Mouse (Mus musculus) stomach, postnatal 0 days (tissue): ENCODE results near the gene Cry2. TPM values are rescaled to one million over a fixed set of nuclear protein-coding genes. Genes with fewer than 3 reads are reported as not detected.

Experiments
- ATAC-seq: fragments of 200-750 bp; cut with Nextera tagmentation; 2 replicates; pipeline ENCODE4 v1.8.0; 2017; ENCODE audit not compliant: low FRiP score, low TSS enrichment
- DNase-seq: peaks from one replicate; pipeline ENCODE4 v3.0.0-alpha.2; 2016; ENCODE audit warnings: low spot score
- H3K27ac ChIP-seq: fragments of 300-500 bp; sonication (generic); replicated peaks from 2 replicates; pipeline ENCODE4 v1.5.1; 2014; ENCODE audit warnings: mild to moderate bottlenecking, control low read depth
- H3K27me3 ChIP-seq: fragments of 300-500 bp; sonication (generic); 2 replicates; pipeline ENCODE4 v1.6.1; 2014; ENCODE audit warnings: low read length; ENCODE audit not compliant: control insufficient read depth, insufficient read depth
- H3K36me3 ChIP-seq: fragments of 300-500 bp; sonication (generic); 2 replicates; pipeline ENCODE4 v1.6.1; 2014; ENCODE audit warnings: low read length, mixed read lengths; ENCODE audit not compliant: control insufficient read depth, insufficient read depth
- H3K4me1 ChIP-seq: fragments of 300-500 bp; sonication (generic); replicated peaks from 2 replicates; pipeline ENCODE4 v1.6.1; 2014; ENCODE audit warnings: antibody characterized with exemption; ENCODE audit not compliant: control insufficient read depth, insufficient read depth
- H3K4me2 ChIP-seq: fragments of 300-500 bp; sonication (generic); replicated peaks from 2 replicates; pipeline ENCODE4 v1.6.1; 2014; ENCODE audit warnings: low read depth, mild to moderate bottlenecking, control low read depth, moderate library complexity
- H3K4me3 ChIP-seq: fragments of 300-500 bp; sonication (generic); 2 replicates; pipeline ENCODE4 v1.5.1; 2014; ENCODE audit warnings: low read depth, low read length, control low read depth
- H3K9ac ChIP-seq: fragments of 300-500 bp; sonication (generic); 2 replicates; pipeline ENCODE4 v1.6.1; 2014; ENCODE audit warnings: mild to moderate bottlenecking, low read length, control low read depth, mixed read lengths
- H3K9me3 ChIP-seq: fragments of 300-500 bp; sonication (generic); 2 replicates; pipeline ENCODE4 v1.6.1; 2016; ENCODE audit warnings: low read length; ENCODE audit not compliant: control insufficient read depth
- CTCF ChIP-seq: IDR thresholded peaks from 2 replicates; pipeline ENCODE4 v1.5.1; 2016; ENCODE audit warnings: antibody characterized with exemption, low read depth, mild to moderate bottlenecking, moderate library complexity
- EP300 ChIP-seq: optimal IDR thresholded peaks from 2 replicates; pipeline ENCODE3; 2016; ENCODE audit warnings: antibody characterized with exemption
- WGBS: fragments of 180-500 bp; shearing (Covaris S2); extraction: QIAGEN DNeasy Blood & Tissue Kit; methylation state at CpG from one replicate; pipeline ENCODE4 v1.1.7; 2014; 5-methylcytosine and 5-hydroxymethylcytosine counted together
- polyA plus RNA-seq: library from polyadenylated mRNA; unstranded; fragments of >200 nt; fragmentation: Nextera tagmentation; extraction: Ambion mirVana; gene quantifications from 2 replicates; pipeline ENCODE4 v1.2.1, GENCODE M21; 2015

Gene Cry2
- polyA plus RNA-seq, 1 experiment from 2014 or later, result 14.8 TPM

DNA sequence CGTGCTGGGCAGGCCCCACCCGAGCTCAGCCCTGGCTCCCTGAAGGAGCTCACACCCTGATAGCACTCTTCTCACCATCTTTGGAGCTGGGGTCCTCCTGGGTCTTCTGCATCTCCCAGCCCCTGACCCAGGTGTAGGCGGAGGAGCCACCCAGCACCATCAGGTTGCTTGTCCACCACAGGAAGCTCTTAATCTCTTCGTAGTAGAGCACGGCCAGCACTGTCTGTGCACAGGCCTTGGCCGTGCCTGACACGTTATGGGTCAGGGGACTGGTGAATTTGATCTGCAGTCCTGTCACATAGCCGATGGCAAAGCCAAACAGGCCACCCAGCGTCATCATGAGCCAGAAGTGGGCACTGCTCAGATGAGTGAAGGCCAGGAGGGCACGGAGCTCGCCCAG, 20.3 kb upstream of the Cry2 start:
- H3K4me3 ChIP-seq, result no peak overlapping the region
- no peak for TF ChIP-seq EP300
- TF ChIP-seq CTCF, result no peak
- peaks cover 9% of the 10 kb centered on the region; the same call in 1 of the 2 replicates for H3K36me3 ChIP-seq
- 93% methylated on average over 11 of the region's 11 CpGs for WGBS
- DNase-seq (no peak), ATAC-seq (no peak)
- H3K27me3 ChIP-seq, result no peaks in the 10 kb centered on the region
- H3K27ac ChIP-seq, result no peak overlapping the region
- H3K4me1 ChIP-seq, result peaks cover 11% of the 10 kb centered on the region; the same call in 1 of the 2 replicates
- H3K4me2 ChIP-seq, result no peak overlapping the region
- no peak overlapping the region for H3K9ac ChIP-seq
- H3K9me3 ChIP-seq, result no peaks in the 10 kb centered on the region

DNA sequence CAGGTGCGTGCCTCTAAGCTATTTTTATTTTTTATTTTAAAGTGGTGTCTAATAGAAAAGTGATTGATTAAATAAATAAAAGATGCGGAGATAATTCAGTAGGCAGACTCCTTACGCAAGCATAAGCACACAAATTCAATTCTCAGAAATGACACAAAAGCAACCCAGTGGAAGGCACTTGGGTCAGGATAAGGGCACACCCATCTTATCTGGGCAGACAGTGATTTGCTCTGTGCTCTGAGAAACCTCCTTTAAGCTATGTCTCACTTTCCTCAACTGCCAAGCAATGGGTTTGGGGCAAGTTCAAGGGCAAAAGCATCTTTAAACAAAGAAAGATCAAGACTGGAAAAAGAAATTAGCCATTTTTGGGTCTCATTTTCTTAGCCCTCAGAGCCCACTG, 17.3 kb upstream of the Cry2 start:
- WGBS, result 73% methylated on average over 3 of the region's 3 CpGs
- Histone ChIP-seq H3K9me3 (no peaks in the 10 kb centered on the region), H3K4me2 (no peak overlapping the region), H3K36me3 (peaks cover 9% of the 10 kb centered on the region; the same call in 1 of the 2 replicates), H3K27me3 (no peaks in the 10 kb centered on the region), H3K27ac (no peak overlapping the region), H3K9ac (no peak overlapping the region), H3K4me3 (no peak overlapping the region), H3K4me1 (peaks cover 2% of the 10 kb centered on the region; the same call in 1 of the 2 replicates)
- ATAC-seq, result no peak
- TF ChIP-seq CTCF, result no peak
- no peak for TF ChIP-seq EP300
- DNase-seq, result no peak

DNA sequence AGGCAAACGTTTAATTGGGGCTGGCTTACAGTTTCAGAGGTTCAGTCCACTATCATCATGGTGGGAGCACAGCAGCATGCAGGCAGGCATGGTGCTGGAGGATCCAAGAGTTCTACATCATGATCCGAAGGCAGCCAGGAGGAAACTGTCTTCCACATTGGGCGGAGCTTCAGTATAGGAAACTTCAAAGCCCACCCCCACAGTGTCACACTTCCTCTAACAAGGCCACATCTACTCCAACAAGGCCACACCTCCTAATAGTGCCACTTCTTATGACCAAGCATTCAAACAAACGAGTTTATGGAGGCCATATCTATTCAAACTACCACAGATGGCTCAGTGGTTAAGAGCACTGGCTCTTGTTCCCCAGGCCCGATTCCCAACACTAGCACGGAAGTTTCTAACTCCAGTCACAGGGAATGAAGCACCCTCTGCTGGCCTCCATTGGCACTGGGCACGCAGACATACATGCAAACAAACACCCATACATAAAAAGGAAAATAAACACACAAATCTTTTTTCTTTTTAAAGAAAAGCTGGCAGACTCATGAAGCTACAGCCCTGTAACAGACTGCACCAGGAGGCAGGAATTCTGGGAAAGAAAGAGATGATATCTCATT, 13.4 kb upstream of the Cry2 start:
- TF ChIP-seq CTCF (peak; percentile 29; the same call in 1 of the 2 replicates), EP300 (no peak)
- Histone ChIP-seq H3K27ac (no peak overlapping the region), H3K4me3 (no peak overlapping the region), H3K9me3 (no peaks in the 10 kb centered on the region), H3K27me3 (no peaks in the 10 kb centered on the region), H3K4me2 (no peak overlapping the region), H3K36me3 (no peaks in the 10 kb centered on the region), H3K4me1 (no peaks in the 10 kb centered on the region), H3K9ac (no peak overlapping the region)
- no peak for DNase-seq
- no peak for ATAC-seq
- WGBS, result 74% methylated on average over 7 of the region's 7 CpGs

DNA sequence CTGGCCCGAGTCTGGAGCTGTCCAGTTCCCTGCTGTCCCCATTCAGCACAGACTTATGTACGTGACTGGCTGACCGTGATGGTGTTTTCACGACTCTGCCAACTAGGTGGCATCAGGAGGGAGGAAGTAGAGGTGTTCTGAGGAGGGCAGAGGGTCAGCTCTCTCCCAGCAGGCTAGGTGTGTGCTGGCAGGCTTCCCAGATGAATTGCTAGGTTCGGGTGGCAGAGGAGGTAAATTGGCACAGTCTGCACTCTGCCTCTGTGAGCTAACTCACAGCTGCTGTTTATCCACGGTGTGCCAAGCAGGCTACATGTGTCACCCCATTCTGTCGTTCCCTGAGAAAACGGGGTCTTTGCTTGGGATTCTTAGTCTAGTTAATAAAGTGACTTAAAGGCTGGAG, 12.8 kb upstream of the Cry2 start:
- DNase-seq, result peak; percentile 61
- no peak for TF ChIP-seq EP300
- no peak; the same call in 1 of the 2 replicates for TF ChIP-seq CTCF
- Histone ChIP-seq H3K9me3 (no peaks in the 10 kb centered on the region), H3K9ac (no peak overlapping the region), H3K36me3 (no peaks in the 10 kb centered on the region), H3K27ac (no peak overlapping the region), H3K4me3 (no peak overlapping the region), H3K4me1 (no peaks in the 10 kb centered on the region), H3K4me2 (no peak overlapping the region), H3K27me3 (no peaks in the 10 kb centered on the region)
- ATAC-seq, result peak; percentile 72; the same call in 1 of the 2 replicates
- WGBS, result 57% methylated on average over 8 of the region's 8 CpGs

DNA sequence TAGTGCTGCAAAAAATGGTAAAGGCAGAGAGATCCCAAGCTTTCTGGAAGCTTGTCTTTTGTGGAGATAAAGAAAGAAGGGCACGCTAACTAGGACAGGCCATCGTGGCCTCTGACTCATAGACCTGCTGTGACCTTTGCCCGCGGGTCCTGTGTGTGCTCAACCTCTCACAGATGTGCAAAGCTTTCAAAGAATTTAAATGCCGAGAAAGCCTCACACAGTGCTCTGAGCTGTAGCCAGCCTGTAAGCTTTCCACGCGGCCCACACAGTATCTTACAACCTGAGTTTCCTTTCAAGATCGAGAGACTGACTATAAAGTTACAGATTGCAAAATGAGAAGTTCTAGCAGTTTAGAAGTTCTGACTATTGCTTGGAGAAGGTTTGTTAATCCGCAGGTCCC, 12.0 kb upstream of the Cry2 start:
- no peaks in the 10 kb centered on the region for H3K36me3 ChIP-seq
- H3K27ac ChIP-seq, result no peak overlapping the region
- H3K9me3 ChIP-seq, result no peaks in the 10 kb centered on the region
- WGBS, result 41% methylated on average over 9 of the region's 9 CpGs
- no peaks in the 10 kb centered on the region for H3K4me1 ChIP-seq
- H3K9ac ChIP-seq, result no peak overlapping the region
- no peak overlapping the region for H3K4me2 ChIP-seq
- TF ChIP-seq CTCF, result no peak
- no peak for TF ChIP-seq EP300
- H3K27me3 ChIP-seq, result no peaks in the 10 kb centered on the region
- DNase-seq (no peak), ATAC-seq (no peak)
- no peak overlapping the region for H3K4me3 ChIP-seq

DNA sequence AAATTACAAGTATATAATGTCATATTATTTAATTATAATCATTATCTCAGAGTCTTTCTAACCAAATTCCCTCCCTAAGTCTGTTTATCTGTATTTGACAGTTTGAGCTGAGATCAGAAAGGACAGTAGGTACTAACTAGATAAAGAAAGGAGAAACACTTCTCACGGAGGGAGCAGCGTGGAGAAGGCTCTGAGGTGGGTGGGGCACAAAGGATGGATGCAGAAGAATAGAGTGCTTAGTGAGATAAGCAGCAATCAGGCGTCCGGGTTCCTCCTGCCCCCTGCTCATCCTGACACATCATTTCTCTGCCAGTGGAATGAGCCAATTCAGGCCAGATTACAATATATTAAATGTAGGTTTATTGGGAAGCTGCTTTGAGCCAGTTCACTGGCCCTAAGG, 10.5 kb upstream of the Cry2 start:
- no peak overlapping the region for H3K4me3 ChIP-seq
- H3K27ac ChIP-seq, result no peak overlapping the region
- no peaks in the 10 kb centered on the region for H3K36me3 ChIP-seq
- TF ChIP-seq EP300, result no peak
- TF ChIP-seq CTCF, result no peak
- H3K27me3 ChIP-seq, result no peaks in the 10 kb centered on the region
- H3K4me2 ChIP-seq, result no peak overlapping the region
- H3K4me1 ChIP-seq, result no peaks in the 10 kb centered on the region
- ATAC-seq (no peak), DNase-seq (no peak)
- 40% methylated on average over 4 of the region's 4 CpGs for WGBS
- H3K9ac ChIP-seq, result no peak overlapping the region
- H3K9me3 ChIP-seq, result no peaks in the 10 kb centered on the region
